ENCODE assay signal across 10 mouse cellular contexts in the genomic region with DNA sequence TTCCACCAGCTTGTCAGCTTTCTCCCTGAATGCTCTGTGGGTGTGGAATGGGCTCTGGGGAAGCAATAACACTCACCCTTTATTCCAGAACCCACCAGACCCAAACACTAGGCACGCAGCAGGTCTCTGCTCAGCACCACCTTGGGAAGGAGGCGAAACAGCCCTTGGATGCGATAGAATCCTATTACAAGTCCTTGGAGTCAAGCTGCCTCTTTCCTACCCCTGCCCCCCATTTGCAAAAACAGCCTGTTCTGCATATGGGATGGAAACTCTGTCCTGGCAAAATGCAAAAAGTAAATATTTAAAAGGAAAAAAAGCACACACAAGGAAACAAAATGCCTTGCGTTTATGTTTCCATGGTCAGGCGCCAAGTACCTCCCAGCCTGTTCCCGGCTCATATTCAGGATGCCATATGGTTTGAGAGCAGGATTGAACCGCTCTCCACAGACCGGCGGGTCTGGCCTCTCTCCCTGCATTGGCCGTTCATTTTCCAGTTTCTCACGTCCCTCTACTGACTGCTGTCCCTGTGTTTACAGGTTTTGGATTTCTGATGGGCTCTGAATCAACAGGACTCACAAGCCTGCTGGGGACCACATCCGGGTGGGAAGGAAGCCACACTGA.
DNase-seq lines count a peak whose midpoint lies in the region; ATAC-seq and TF ChIP-seq lines count a peak whose summit lies in the region.
"Had no signal": no experiment of that assay in that cellular context is flagged by ENCODE, and none has a peak within 500 bp of the region (broad histone marks: within the 10 kb centered on the region; RNA-seq: fewer than 3 reads in every experiment).

No protein-coding gene starts in this region.

- peak overlapping the region; percentile 3; the same call in 1 of the 2 replicates for H3K27ac ChIP-seq in hindbrain, postnatal 0 days
- H3K27ac ChIP-seq in hindbrain, embryonic 11.5 days (ENCODE audit: low read depth, low read length): no peak overlapping the region
- H3K27ac ChIP-seq: kidney, postnatal 0 days had no signal

- no peak for TF ChIP-seq CTCF in hindbrain, postnatal 0 days (IDR thresholded peaks at IDR 0.05; ENCODE audit: low read depth)

- no peaks in the 10 kb centered on the region for H3K36me3 ChIP-seq in hindbrain, postnatal 0 days (ENCODE audit: insufficient read depth, low read length)
- H3K36me3 ChIP-seq in hindbrain, embryonic 11.5 days (ENCODE audit: control insufficient read depth, insufficient read depth, low read length): no peaks in the 10 kb centered on the region

- no peak for DNase-seq in hindbrain, postnatal 0 days (ENCODE audit: low spot score)
- no peak for DNase-seq in hindbrain, embryonic 11.5 days (ENCODE audit: low spot score)
- peak; percentile 31 to 36 for DNase-seq in cerebellum, postnatal 36 days
- peak; percentile 65 to 83 for DNase-seq in lung, postnatal 4 days
- no peak for DNase-seq in gastrocnemius, adult 18-20 months (ENCODE audit: low spot score)
- no peak for DNase-seq in urinary bladder, adult 18-20 months (ENCODE audit: low spot score in 2 of 2)
- DNase-seq in urinary bladder, postnatal 4 days (ENCODE audit: low spot score in 2 of 2): no peak
- DNase-seq: adrenal gland, adult 2 months had no signal

- no peak overlapping the region for H3K4me2 ChIP-seq in hindbrain, postnatal 0 days (ENCODE audit: low read depth, low read length)
- no peak overlapping the region for H3K4me2 ChIP-seq in hindbrain, embryonic 11.5 days (replicated peaks; ENCODE audit: low read depth, low read length)

- no peaks in the 10 kb centered on the region for H3K27me3 ChIP-seq in hindbrain, postnatal 0 days (ENCODE audit: insufficient read depth, low read length)
- no peaks in the 10 kb centered on the region for H3K27me3 ChIP-seq in hindbrain, embryonic 11.5 days (ENCODE audit: control insufficient read depth, insufficient read depth, low read length)

- H3K9me3 ChIP-seq in hindbrain, postnatal 0 days (ENCODE audit: low read length): no peaks in the 10 kb centered on the region
- no peaks in the 10 kb centered on the region for H3K9me3 ChIP-seq in hindbrain, embryonic 11.5 days (ENCODE audit: control insufficient read depth, low read length)

- peaks cover 5% of the 10 kb centered on the region; the same call in 1 of the 2 replicates for H3K4me1 ChIP-seq in hindbrain, postnatal 0 days (ENCODE audit: insufficient read depth, low read length)
- no peaks in the 10 kb centered on the region for H3K4me1 ChIP-seq in hindbrain, embryonic 11.5 days (replicated peaks; ENCODE audit: control insufficient read depth, insufficient read depth, low read length)

- no peak overlapping the region for H3K4me3 ChIP-seq in hindbrain, postnatal 0 days (ENCODE audit: low read length)
- no peak overlapping the region for H3K4me3 ChIP-seq in hindbrain, embryonic 11.5 days (ENCODE audit: low read depth, low read length)

- no peak for ATAC-seq in hindbrain, postnatal 0 days
- no peak for ATAC-seq in hindbrain, embryonic 11.5 days (ENCODE audit: low FRiP score)
- 0 out of 2 replicates have a peak, but pooled peaks have one; percentile 49 for ATAC-seq in cerebellum, adult (ENCODE audit: insufficient number of reproducible peaks, low FRiP score, low TSS enrichment)

- WGBS in hindbrain, postnatal 0 days: 60% methylated on average over 12 of the region's 12 CpGs
- WGBS in hindbrain, embryonic 11.5 days: 81% methylated on average over 12 of the region's 12 CpGs

- no peak overlapping the region for H3K9ac ChIP-seq in hindbrain, postnatal 0 days (replicated peaks; ENCODE audit: low read length)
- no peak overlapping the region for H3K9ac ChIP-seq in hindbrain, embryonic 11.5 days (ENCODE audit: low read depth, low read length)

Comparison
In these comparisons a context has a peak if more than half of its experiments do, and no peak if none do; other contexts are left out.
1. DNase-seq: peak in cerebellum, postnatal 36 days (2 of 2) and lung, postnatal 4 days (2 of 2); none in hindbrain, postnatal 0 days (single experiment), hindbrain, embryonic 11.5 days (single experiment), gastrocnemius, adult 18-20 months (single experiment), urinary bladder, adult 18-20 months (0 of 2) and urinary bladder, postnatal 4 days (0 of 2).